Mouse (Mus musculus): ENCODE data around the gene Cpxm1. TPM values are rescaled to one million over a fixed set of nuclear protein-coding genes. Genes with fewer than 3 reads are reported as not detected.

Cpxm1 gene
- polyA plus RNA-seq, 1 experiment from 2014 or later, result 26.2 TPM

GRCm38 (mm10) chr2:130358852-130359251, 38.5 kb downstream of the Cpxm1 start:
- H3K27me3 ChIP-seq (ENCODE audit: control insufficient read depth, insufficient read depth, low read depth, low read length), result peaks cover 45% of the 10 kb centered on the region
- no peak for ATAC-seq
- no peaks in the 10 kb centered on the region for H3K9me3 ChIP-seq (replicated peaks; ENCODE audit: control insufficient read depth, low read length, poor library complexity, severe bottlenecking)
- H3K4me1 ChIP-seq (ENCODE audit: control insufficient read depth, insufficient read depth, low read length), result no peaks in the 10 kb centered on the region
- H3K36me3 ChIP-seq (ENCODE audit: control insufficient read depth, insufficient read depth, low read length), result no peaks in the 10 kb centered on the region
- WGBS, result 30% methylated on average over 5 of the region's 5 CpGs
- H3K4me2 ChIP-seq (ENCODE audit: low read length), result no peak overlapping the region
- H3K4me3 ChIP-seq (ENCODE audit: low read depth, low read length), result no peak overlapping the region
- H3K9ac ChIP-seq (ENCODE audit: low read depth, low read length), result no peak overlapping the region
- H3K27ac ChIP-seq (ENCODE audit: low read length), result no peak overlapping the region

GRCm38 (mm10) chr2:130357551-130357950, 39.8 kb downstream of the Cpxm1 start:
- H3K4me2 ChIP-seq (ENCODE audit: low read length), result no peak overlapping the region
- no peaks in the 10 kb centered on the region for H3K4me1 ChIP-seq (ENCODE audit: control insufficient read depth, insufficient read depth, low read length)
- no peak for ATAC-seq
- H3K27me3 ChIP-seq (ENCODE audit: control insufficient read depth, insufficient read depth, low read depth, low read length), result peaks cover 32% of the 10 kb centered on the region
- H3K4me3 ChIP-seq (ENCODE audit: low read depth, low read length), result no peak overlapping the region
- no peaks in the 10 kb centered on the region for H3K9me3 ChIP-seq (replicated peaks; ENCODE audit: control insufficient read depth, low read length, poor library complexity, severe bottlenecking)
- H3K9ac ChIP-seq (ENCODE audit: low read depth, low read length), result no peak overlapping the region
- H3K27ac ChIP-seq (ENCODE audit: low read length), result no peak overlapping the region
- H3K36me3 ChIP-seq (ENCODE audit: control insufficient read depth, insufficient read depth, low read length), result no peaks in the 10 kb centered on the region
- 93% methylated on average over 5 of the region's 5 CpGs for WGBS

- H3K27ac ChIP-seq (ENCODE audit: low read length), result no peak overlapping the region
- peaks cover 5% of the 10 kb centered on the region; the same call in 1 of the 2 replicates for H3K4me1 ChIP-seq (ENCODE audit: control insufficient read depth, insufficient read depth, low read length)
- ATAC-seq, result no peak
- H3K27me3 ChIP-seq (ENCODE audit: control insufficient read depth, insufficient read depth, low read depth, low read length), result no peaks in the 10 kb centered on the region; the same call in 1 of the 2 replicates
- 78% methylated on average over 3 of the region's 3 CpGs for WGBS
- no peak overlapping the region for H3K4me3 ChIP-seq (ENCODE audit: low read depth, low read length)
- H3K4me2 ChIP-seq (ENCODE audit: low read length), result no peak overlapping the region
- H3K36me3 ChIP-seq (ENCODE audit: control insufficient read depth, insufficient read depth, low read length), result no peaks in the 10 kb centered on the region
- no peak overlapping the region for H3K9ac ChIP-seq (ENCODE audit: low read depth, low read length)
- H3K9me3 ChIP-seq (replicated peaks; ENCODE audit: control insufficient read depth, low read length, poor library complexity, severe bottlenecking), result no peaks in the 10 kb centered on the region
Observed at GRCm38 (mm10) chr2:130353889-130354288, 43.5 kb downstream of the Cpxm1 start.

GRCm38 (mm10) chr2:130353411-130353810, 44.0 kb downstream of the Cpxm1 start:
- Histone ChIP-seq H3K4me2 (ENCODE audit: low read length) (no peak overlapping the region), H3K27me3 (ENCODE audit: control insufficient read depth, insufficient read depth, low read depth, low read length) (no peaks in the 10 kb centered on the region), H3K27ac (ENCODE audit: low read length) (no peak overlapping the region), H3K4me3 (ENCODE audit: low read depth, low read length) (no peak overlapping the region), H3K9me3 (replicated peaks; ENCODE audit: control insufficient read depth, low read length, poor library complexity, severe bottlenecking) (no peaks in the 10 kb centered on the region), H3K9ac (ENCODE audit: low read depth, low read length) (no peak overlapping the region), H3K4me1 (ENCODE audit: control insufficient read depth, insufficient read depth, low read length) (peaks cover 5% of the 10 kb centered on the region; the same call in 1 of the 2 replicates), H3K36me3 (ENCODE audit: control insufficient read depth, insufficient read depth, low read length) (no peaks in the 10 kb centered on the region)
- ATAC-seq, result no peak
- WGBS, result 89% methylated on average over 8 of the region's 8 CpGs

- H3K27ac ChIP-seq (ENCODE audit: low read length), result no peak overlapping the region
- 19% methylated on average over 5 of the region's 5 CpGs for WGBS
- H3K36me3 ChIP-seq (ENCODE audit: control insufficient read depth, insufficient read depth, low read length), result no peaks in the 10 kb centered on the region
- no peak overlapping the region for H3K4me3 ChIP-seq (ENCODE audit: low read depth, low read length)
- H3K9ac ChIP-seq (ENCODE audit: low read depth, low read length), result no peak overlapping the region
- no peaks in the 10 kb centered on the region for H3K27me3 ChIP-seq (ENCODE audit: control insufficient read depth, insufficient read depth, low read depth, low read length)
- ATAC-seq, result peak; percentile 79
- H3K4me1 ChIP-seq (ENCODE audit: control insufficient read depth, insufficient read depth, low read length), result peaks cover 5% of the 10 kb centered on the region; the same call in 1 of the 2 replicates
- no peaks in the 10 kb centered on the region for H3K9me3 ChIP-seq (replicated peaks; ENCODE audit: control insufficient read depth, low read length, poor library complexity, severe bottlenecking)
- no peak overlapping the region for H3K4me2 ChIP-seq (ENCODE audit: low read length)
Observed at GRCm38 (mm10) chr2:130351758-130352339, 45.5 kb downstream of the Cpxm1 start.

GRCm38 (mm10) chr2:130350376-130350775, 47.0 kb downstream of the Cpxm1 start:
- H3K9ac ChIP-seq (ENCODE audit: low read depth, low read length), result no peak overlapping the region
- no peak overlapping the region for H3K4me2 ChIP-seq (ENCODE audit: low read length)
- no peaks in the 10 kb centered on the region for H3K9me3 ChIP-seq (replicated peaks; ENCODE audit: control insufficient read depth, low read length, poor library complexity, severe bottlenecking)
- H3K27me3 ChIP-seq (ENCODE audit: control insufficient read depth, insufficient read depth, low read depth, low read length), result no peaks in the 10 kb centered on the region
- WGBS, result 84% methylated on average over 3 of the region's 3 CpGs
- H3K4me1 ChIP-seq (ENCODE audit: control insufficient read depth, insufficient read depth, low read length), result peaks cover 5% of the 10 kb centered on the region; the same call in 1 of the 2 replicates
- ATAC-seq, result no peak
- H3K36me3 ChIP-seq (ENCODE audit: control insufficient read depth, insufficient read depth, low read length), result no peaks in the 10 kb centered on the region
- H3K27ac ChIP-seq (ENCODE audit: low read length), result no peak overlapping the region
- H3K4me3 ChIP-seq (ENCODE audit: low read depth, low read length), result no peak overlapping the region

GRCm38 (mm10) chr2:130341220-130341580, 56.2 kb downstream of the Cpxm1 start:
- H3K9me3 ChIP-seq (replicated peaks; ENCODE audit: control insufficient read depth, low read length, poor library complexity, severe bottlenecking), result no peaks in the 10 kb centered on the region
- no peak for ATAC-seq
- H3K4me1 ChIP-seq (ENCODE audit: control insufficient read depth, insufficient read depth, low read length), result no peaks in the 10 kb centered on the region
- no peaks in the 10 kb centered on the region for H3K27me3 ChIP-seq (ENCODE audit: control insufficient read depth, insufficient read depth, low read depth, low read length)
- 87% methylated on average over 7 of the region's 7 CpGs for WGBS
- H3K4me3 ChIP-seq (ENCODE audit: low read depth, low read length), result no peak overlapping the region
- no peak overlapping the region for H3K27ac ChIP-seq (ENCODE audit: low read length)
- H3K4me2 ChIP-seq (ENCODE audit: low read length), result no peak overlapping the region
- no peak overlapping the region for H3K9ac ChIP-seq (ENCODE audit: low read depth, low read length)
- no peaks in the 10 kb centered on the region for H3K36me3 ChIP-seq (ENCODE audit: control insufficient read depth, insufficient read depth, low read length)

Other genes starting within 250 kb of the Cpxm1 start
- gene Snrpb, start 218.2 kb downstream of the Cpxm1 start, polyA plus RNA-seq (2015; fragmentation: Nextera tagmentation; extraction: Ambion mirVana), result 286 and 305 TPM in 2 replicates
- not detected in 2 replicates for gene Tmc2, start 202.4 kb downstream of the Cpxm1 start, polyA plus RNA-seq (2015; fragmentation: Nextera tagmentation; extraction: Ambion mirVana)
- gene Nop56, start 123.1 kb downstream of the Cpxm1 start, polyA plus RNA-seq (2015; fragmentation: Nextera tagmentation; extraction: Ambion mirVana), result 237 and 239 TPM in 2 replicates
- gene Idh3b, start 113.0 kb downstream of the Cpxm1 start, polyA plus RNA-seq (2015; fragmentation: Nextera tagmentation; extraction: Ambion mirVana), result 170 and 186 TPM in 2 replicates
- 3.7 and 4.6 TPM in 2 replicates for gene Ebf4, start 102.4 kb downstream of the Cpxm1 start, polyA plus RNA-seq (2015; fragmentation: Nextera tagmentation; extraction: Ambion mirVana)
- 0.14 TPM in 1 of 2 replicates, not detected in the other for gene Gm28372, start 7.7 kb upstream of the Cpxm1 start, polyA plus RNA-seq (2015; fragmentation: Nextera tagmentation; extraction: Ambion mirVana)
- gene 1700020A23Rik, start 7.7 kb upstream of the Cpxm1 start, polyA plus RNA-seq (2015; fragmentation: Nextera tagmentation; extraction: Ambion mirVana), result 0.51 TPM in 1 of 2 replicates, not detected in the other
- gene Tmem239, start 8.9 kb upstream of the Cpxm1 start, polyA plus RNA-seq (2015; fragmentation: Nextera tagmentation; extraction: Ambion mirVana), result 0.21 TPM in 1 of 2 replicates, not detected in the other
- 99.2 and 110 TPM in 2 replicates for gene Vps16, start 26.8 kb upstream of the Cpxm1 start, polyA plus RNA-seq (2015; fragmentation: Nextera tagmentation; extraction: Ambion mirVana)
- 15.4 and 15.7 TPM in 2 replicates for gene Pced1a, start 27.1 kb upstream of the Cpxm1 start, polyA plus RNA-seq (2015; fragmentation: Nextera tagmentation; extraction: Ambion mirVana)
- gene Ptpra, start 52.7 kb upstream of the Cpxm1 start, polyA plus RNA-seq (2015; fragmentation: Nextera tagmentation; extraction: Ambion mirVana), result 137 and 144 TPM in 2 replicates
- gene Mrps26, start 166.2 kb upstream of the Cpxm1 start, polyA plus RNA-seq (2015; fragmentation: Nextera tagmentation; extraction: Ambion mirVana), result 99.4 and 109 TPM in 2 replicates
- gene Oxt, start 178.6 kb upstream of the Cpxm1 start, polyA plus RNA-seq (2015; fragmentation: Nextera tagmentation; extraction: Ambion mirVana), result 0.93 and 15.3 TPM in 2 replicates
- 76.0 and 77.8 TPM in 2 replicates for gene Avp, start 185.0 kb upstream of the Cpxm1 start, polyA plus RNA-seq (2015; fragmentation: Nextera tagmentation; extraction: Ambion mirVana)
- 10.2 and 11.4 TPM in 2 replicates for gene Fastkd5, start 232.5 kb upstream of the Cpxm1 start, polyA plus RNA-seq (2015; fragmentation: Nextera tagmentation; extraction: Ambion mirVana)
- gene Ubox5, start 232.5 kb upstream of the Cpxm1 start, polyA plus RNA-seq (2015; fragmentation: Nextera tagmentation; extraction: Ambion mirVana), result 8.4 and 8.9 TPM in 2 replicates
- 17.7 and 20.7 TPM in 2 replicates for gene Lzts3, start 245.2 kb upstream of the Cpxm1 start, polyA plus RNA-seq (2015; fragmentation: Nextera tagmentation; extraction: Ambion mirVana)